Mouse (Mus musculus) MEL-GATA-1-ER (cell line): ENCODE measurements at regions not wholly inside any gene's neighbourhood (a gene's known extent, or its start where the extent isn't known, plus 50 kb on each side); places are given as distances from the start of the nearest gene placed in this dataset.
"Not testable (repeated sequence)": the region's sequence is repeated elsewhere in the genome, so short reads cannot be mapped to it uniquely, and the experiment has no call there.

Experiments used
- DNase-seq: peaks from one replicate; pipeline ENCODE4 v3.0.0-alpha.2; 2012; ENCODE audit warnings: low read depth; ENCODE audit errors: extremely low read depth

DNA sequence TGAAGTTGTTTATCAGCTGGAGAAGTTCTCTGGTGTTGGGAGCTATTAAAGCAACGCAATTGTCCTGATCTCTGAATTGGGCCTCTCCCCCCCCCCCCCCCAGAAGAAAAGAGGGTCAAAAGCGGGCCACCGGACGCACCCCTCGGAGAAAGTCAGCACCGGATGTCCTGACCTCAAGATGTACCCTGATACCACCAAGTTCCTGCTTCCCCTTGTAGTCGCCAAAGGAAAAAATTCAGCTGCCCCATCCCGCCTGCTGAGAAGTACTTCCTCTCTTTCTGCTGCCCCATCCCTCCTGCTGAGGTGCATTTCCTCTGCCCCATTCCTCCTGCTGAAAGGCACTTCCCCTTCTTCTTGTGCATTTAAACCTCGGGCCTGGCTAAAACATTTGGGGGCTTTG is 1191.1 kb upstream of the 1700008P02Rik start:
- not testable (repeated sequence) for DNase-seq

DNA sequence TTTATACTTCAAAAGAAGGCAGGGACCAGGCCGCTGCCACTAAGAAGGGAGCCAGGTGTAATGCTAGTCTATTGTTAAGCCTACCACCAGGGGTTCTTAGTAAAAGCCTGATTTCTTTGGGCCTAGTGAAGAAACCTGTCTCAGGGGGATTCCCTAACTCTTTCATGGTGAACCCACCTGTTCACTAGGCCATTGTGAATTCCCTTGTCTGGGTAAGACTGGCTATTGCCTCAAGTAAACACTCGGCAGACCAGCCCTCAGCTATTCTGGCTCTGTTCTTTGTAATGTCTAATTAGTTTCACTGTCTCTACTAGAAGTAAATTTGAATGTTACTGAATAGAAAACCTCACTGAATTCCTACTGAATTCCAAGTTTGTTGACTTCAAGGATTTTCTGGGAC is 1184.9 kb upstream of the 1700008P02Rik start:
- not testable (repeated sequence) for DNase-seq

DNA sequence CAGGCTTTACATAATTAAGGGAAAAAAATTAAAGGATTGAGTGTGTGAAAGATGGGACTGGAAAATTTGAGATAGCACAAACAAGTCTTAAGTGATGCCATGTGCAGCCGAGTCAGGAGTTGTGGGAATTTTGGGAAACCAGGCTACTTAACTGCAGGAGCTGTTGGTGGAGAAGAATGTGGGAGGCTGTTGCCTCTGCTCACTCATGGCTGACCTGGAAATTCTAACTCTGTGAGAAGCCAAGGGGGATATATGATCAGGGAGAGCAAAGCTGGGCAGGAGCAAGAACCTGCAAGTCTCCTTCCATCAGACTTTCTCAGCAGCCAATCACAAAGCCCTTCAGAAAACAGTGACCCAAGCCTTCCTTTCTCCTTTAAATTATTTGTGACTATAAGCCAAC is 1184.0 kb upstream of the 1700008P02Rik start:
- DNase-seq = no peak

GRCm38 (mm10) chr3:7799486-7799885 is 1179.2 kb upstream of the 1700008P02Rik start:
- DNase-seq = no peak

GRCm38 (mm10) chr3:7787665-7788064 is 1167.4 kb upstream of the 1700008P02Rik start:
- no peak for DNase-seq

DNA sequence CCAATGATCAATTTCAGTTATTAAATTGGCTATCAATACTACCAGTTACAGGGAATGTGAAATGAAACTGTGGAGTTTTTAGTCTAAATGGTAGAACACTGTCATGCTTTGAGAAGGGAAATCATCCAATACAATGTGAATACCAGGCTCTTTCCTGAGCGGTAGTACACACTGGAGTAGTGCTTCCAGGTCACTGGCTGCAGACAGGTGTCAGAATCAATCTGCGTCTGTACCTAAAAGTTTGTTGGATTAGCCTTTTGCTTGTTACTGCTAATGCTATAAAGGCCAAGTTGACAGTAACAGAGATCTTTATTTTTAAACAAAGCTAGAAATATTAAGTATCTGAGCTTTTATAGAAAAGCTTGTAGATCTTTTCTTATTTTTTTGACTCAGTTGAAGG is 1164.9 kb upstream of the 1700008P02Rik start:
- DNase-seq = no peak

GRCm38 (mm10) chr3:7755445-7755844 is 1135.2 kb upstream of the 1700008P02Rik start:
- peak; percentile 68 for DNase-seq

- no peak for DNase-seq
Observed at GRCm38 (mm10) chr3:7713741-7714140, 1093.5 kb upstream of the 1700008P02Rik start.

DNA sequence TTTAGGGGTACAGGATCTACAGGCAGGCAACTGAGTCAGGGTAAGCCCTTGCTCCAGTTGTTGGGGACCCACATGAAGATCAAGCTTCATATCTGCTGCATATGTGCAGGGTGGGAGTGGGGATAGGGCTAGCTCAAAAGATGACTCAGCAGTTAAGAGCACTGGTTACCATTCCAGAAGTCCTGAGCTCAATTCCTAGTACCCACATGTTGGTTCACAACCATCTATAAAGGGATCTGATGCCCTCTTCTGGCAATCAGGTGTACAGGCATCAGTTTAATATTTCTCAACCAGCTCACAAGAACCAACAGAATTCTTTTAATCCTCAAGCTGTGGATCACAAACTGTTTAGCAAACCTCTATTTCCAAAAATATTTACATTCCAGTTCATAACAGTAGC is 1092.9 kb upstream of the 1700008P02Rik start:
- DNase-seq = no peak

GRCm38 (mm10) chr3:7712466-7712865 is 1092.2 kb upstream of the 1700008P02Rik start:
- DNase-seq = no peak

DNA sequence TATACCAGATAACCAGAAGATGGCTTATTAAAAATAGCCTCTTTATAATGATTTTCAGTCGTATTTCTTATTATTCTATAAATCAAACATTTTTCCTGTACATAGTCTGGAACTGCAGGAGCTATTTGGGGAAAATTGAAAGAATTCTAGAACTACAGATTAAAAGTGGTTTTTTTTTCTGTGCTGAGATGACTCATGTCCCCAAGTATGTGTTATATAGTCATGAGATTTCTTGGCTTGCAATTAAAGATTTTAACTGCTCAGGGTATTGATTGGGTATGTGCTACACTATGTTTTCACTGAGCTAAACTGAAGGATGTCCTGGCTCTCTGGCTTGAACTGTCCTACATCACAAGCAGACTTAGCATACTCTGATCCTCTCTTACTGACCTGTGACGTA is 1088.4 kb upstream of the 1700008P02Rik start:
- DNase-seq = no peak

- DNase-seq = no peak
Observed at GRCm38 (mm10) chr3:7683536-7683935, 1063.3 kb upstream of the 1700008P02Rik start.

- DNase-seq = not testable (repeated sequence)
Observed at GRCm38 (mm10) chr3:7682816-7683215, 1062.6 kb upstream of the 1700008P02Rik start.

DNA sequence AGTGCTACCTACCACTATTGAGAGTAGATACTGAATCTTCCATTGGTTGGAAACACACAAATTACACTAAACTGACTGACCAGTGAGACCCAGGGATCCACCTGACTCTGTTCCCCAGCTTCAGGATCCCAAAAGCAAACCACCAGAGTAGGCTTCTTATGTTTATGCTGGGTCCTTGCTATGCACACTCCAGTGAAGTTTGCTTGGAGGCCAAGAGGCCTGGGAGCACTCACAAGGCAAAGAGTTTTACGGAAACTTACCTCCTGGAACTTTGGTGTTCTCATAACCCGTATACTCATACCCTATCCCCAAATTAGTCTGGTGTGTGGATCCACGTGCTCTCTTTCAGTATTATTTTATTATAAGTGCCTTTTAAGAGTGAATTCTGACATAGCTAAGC is 1062.1 kb upstream of the 1700008P02Rik start:
- DNase-seq = no peak

DNA sequence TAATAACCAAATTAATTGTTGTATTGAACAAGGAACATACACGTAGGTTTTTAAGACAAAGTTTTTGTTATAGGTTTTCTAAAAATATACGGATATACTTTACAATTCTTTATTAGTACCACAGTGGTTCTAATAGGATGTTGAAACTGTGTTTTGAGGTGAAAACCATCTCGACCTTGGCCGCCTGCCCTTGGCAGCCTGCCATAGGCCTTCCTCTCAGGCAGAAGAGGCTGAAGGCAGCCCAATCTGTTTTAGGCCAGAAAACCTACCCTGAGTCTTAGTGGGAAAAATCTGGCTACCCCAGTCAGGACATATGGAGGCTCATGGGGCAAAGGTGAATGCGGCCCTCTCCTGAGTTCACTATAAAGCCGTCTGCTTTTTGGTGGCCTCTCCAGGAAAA is 1049.7 kb upstream of the 1700008P02Rik start:
- no peak for DNase-seq

- not testable (repeated sequence) for DNase-seq
Observed at GRCm38 (mm10) chr3:7667851-7668250, 1047.6 kb upstream of the 1700008P02Rik start.

GRCm38 (mm10) chr3:7666391-7667142 is 1046.3 kb upstream of the 1700008P02Rik start:
- not testable (repeated sequence) for DNase-seq
